Mouse (Mus musculus): Measurements from ENCODE around the gene Rspo1. TPM values are rescaled to one million over a fixed set of nuclear protein-coding genes. Genes with fewer than 3 reads are reported as not detected.
"Not testable (repeated sequence)": the region's sequence is repeated elsewhere in the genome, so short reads cannot be mapped to it uniquely, and the experiment has no call there.

Gene Rspo1
- polyA plus RNA-seq (2012; rRNA removed): 5.1 and 6.3 TPM in 2 replicates

- TF ChIP-seq CTCF (IDR thresholded peaks at IDR 0.05; ENCODE audit: borderline replicate concordance, extremely low read depth, insufficient read depth, insufficient read length) (no peak), POLR2A (IDR thresholded peaks at IDR 0.05; ENCODE audit: borderline replicate concordance, extremely low read depth, insufficient read depth, insufficient read length, poor library complexity, severe bottlenecking) (no peak)
- peak; percentile 29 for DNase-seq (ENCODE audit: low read depth)
Observed at GRCm38 (mm10) chr4:124985671-124986602, at the start of gene Rspo1. Rspo1 (plus strand) TSS chr4:124986430.

GRCm38 (mm10) chr4:124936613-124937471, 49.4 kb upstream of the Rspo1 start, which contains the start of gene 9930104L06Rik:
9930104L06Rik (plus strand) TSS chr4:124937048.
- no peak for TF ChIP-seq POLR2A (IDR thresholded peaks at IDR 0.05; ENCODE audit: borderline replicate concordance, extremely low read depth, insufficient read depth, insufficient read length, poor library complexity, severe bottlenecking)
- TF ChIP-seq CTCF (IDR thresholded peaks at IDR 0.05; ENCODE audit: borderline replicate concordance, extremely low read depth, insufficient read depth, insufficient read length): no peak
- DNase-seq (ENCODE audit: low read depth): peak; percentile 100

GRCm38 (mm10) chr4:124939211-124939610, 47.0 kb upstream of the Rspo1 start, which contains the start of gene Cdca8:
Cdca8 (minus strand) TSS chr4:124939311.
- not testable (repeated sequence) for DNase-seq (ENCODE audit: low read depth)

- no peak for TF ChIP-seq POLR2A (IDR thresholded peaks at IDR 0.05; ENCODE audit: borderline replicate concordance, extremely low read depth, insufficient read depth, insufficient read length, poor library complexity, severe bottlenecking)
- TF ChIP-seq CTCF (IDR thresholded peaks at IDR 0.05; ENCODE audit: borderline replicate concordance, extremely low read depth, insufficient read depth, insufficient read length): peak; percentile 98
- peak; percentile 82 for DNase-seq (ENCODE audit: low read depth)
Observed at GRCm38 (mm10) chr4:124943022-124943421, 43.2 kb upstream of the Rspo1 start.

GRCm38 (mm10) chr4:124943781-124944180, 42.4 kb upstream of the Rspo1 start:
- TF ChIP-seq POLR2A (IDR thresholded peaks at IDR 0.05; ENCODE audit: borderline replicate concordance, extremely low read depth, insufficient read depth, insufficient read length, poor library complexity, severe bottlenecking) (no peak), CTCF (IDR thresholded peaks at IDR 0.05; ENCODE audit: borderline replicate concordance, extremely low read depth, insufficient read depth, insufficient read length) (no peak)
- DNase-seq (ENCODE audit: low read depth): no peak

GRCm38 (mm10) chr4:124944961-124945360, 41.3 kb upstream of the Rspo1 start:
- TF ChIP-seq POLR2A (IDR thresholded peaks at IDR 0.05; ENCODE audit: borderline replicate concordance, extremely low read depth, insufficient read depth, insufficient read length, poor library complexity, severe bottlenecking): no peak
- TF ChIP-seq CTCF (IDR thresholded peaks at IDR 0.05; ENCODE audit: borderline replicate concordance, extremely low read depth, insufficient read depth, insufficient read length): peak; percentile 20; the same call in 1 of the 2 replicates
- peak; percentile 11 for DNase-seq (ENCODE audit: low read depth)

- DNase-seq (ENCODE audit: low read depth): peak; percentile 70
- TF ChIP-seq CTCF (IDR thresholded peaks at IDR 0.05; ENCODE audit: borderline replicate concordance, extremely low read depth, insufficient read depth, insufficient read length) (no peak), POLR2A (IDR thresholded peaks at IDR 0.05; ENCODE audit: borderline replicate concordance, extremely low read depth, insufficient read depth, insufficient read length, poor library complexity, severe bottlenecking) (no peak)
Observed at GRCm38 (mm10) chr4:124949488-124949887, 36.7 kb upstream of the Rspo1 start.

- TF ChIP-seq CTCF (IDR thresholded peaks at IDR 0.05; ENCODE audit: borderline replicate concordance, extremely low read depth, insufficient read depth, insufficient read length) (no peak), POLR2A (IDR thresholded peaks at IDR 0.05; ENCODE audit: borderline replicate concordance, extremely low read depth, insufficient read depth, insufficient read length, poor library complexity, severe bottlenecking) (no peak)
- DNase-seq (ENCODE audit: low read depth): no peak
Observed at GRCm38 (mm10) chr4:124950181-124951035, 35.8 kb upstream of the Rspo1 start.

- no peak for DNase-seq (ENCODE audit: low read depth)
- TF ChIP-seq CTCF (IDR thresholded peaks at IDR 0.05; ENCODE audit: borderline replicate concordance, extremely low read depth, insufficient read depth, insufficient read length) (no peak), POLR2A (IDR thresholded peaks at IDR 0.05; ENCODE audit: borderline replicate concordance, extremely low read depth, insufficient read depth, insufficient read length, poor library complexity, severe bottlenecking) (no peak)
Observed at GRCm38 (mm10) chr4:124951036-124951433, 35.2 kb upstream of the Rspo1 start.

- no peak for DNase-seq (ENCODE audit: low read depth)
- no peak for TF ChIP-seq POLR2A (IDR thresholded peaks at IDR 0.05; ENCODE audit: borderline replicate concordance, extremely low read depth, insufficient read depth, insufficient read length, poor library complexity, severe bottlenecking)
- no peak for TF ChIP-seq CTCF (IDR thresholded peaks at IDR 0.05; ENCODE audit: borderline replicate concordance, extremely low read depth, insufficient read depth, insufficient read length)
Observed at GRCm38 (mm10) chr4:124953546-124953945, 32.7 kb upstream of the Rspo1 start.

Measured in brain, embryonic 14.5 days (tissue).